Mouse (Mus musculus): ENCODE measurements around the gene Grm8.
"Not testable (repeated sequence)": the region's sequence is repeated elsewhere in the genome, so short reads cannot be mapped to it uniquely, and the experiment has no call there.

Grm8 gene

DNA sequence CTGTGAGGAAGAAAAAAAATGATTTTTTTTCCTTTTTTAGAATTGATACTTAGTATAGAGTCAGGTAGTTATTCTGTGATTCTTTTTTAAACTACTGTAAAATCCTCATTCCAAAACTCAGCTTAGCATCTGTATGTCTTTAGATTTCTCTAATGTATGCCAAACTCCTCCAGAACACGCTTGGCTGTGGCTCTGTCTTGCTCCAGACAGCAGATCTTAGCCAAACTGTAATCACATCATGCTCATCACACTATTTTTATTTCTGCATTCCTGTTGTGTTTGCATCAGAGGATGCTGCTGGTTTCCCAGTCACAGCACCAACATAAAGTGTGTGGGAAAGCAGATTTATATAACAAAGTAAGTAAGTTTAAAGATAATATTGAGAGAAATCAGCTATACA, 249.2 kb downstream of the Grm8 start:
- DNase-seq (ENCODE audit: low spot score in 2 of 2): no peak

DNA sequence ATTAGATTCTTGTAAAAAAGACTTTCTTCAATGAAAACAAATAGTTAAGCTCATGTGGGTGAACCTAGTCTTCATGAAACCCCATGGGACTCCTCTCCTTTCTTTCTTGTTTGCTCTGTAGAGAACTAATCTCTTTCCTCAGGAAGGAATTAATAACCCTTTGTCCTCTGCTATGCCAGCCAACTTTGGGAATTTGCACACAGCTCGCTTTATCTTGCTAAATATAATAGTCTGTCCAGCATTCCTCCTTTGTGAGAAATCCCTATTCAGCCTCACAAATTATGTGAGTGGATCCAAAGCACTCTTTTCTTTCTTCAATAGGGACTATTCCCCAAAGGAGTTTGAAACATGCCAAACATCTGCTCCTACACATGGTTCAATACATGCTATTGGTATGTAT, 285.3 kb downstream of the Grm8 start:
- no peak for DNase-seq (ENCODE audit: low spot score in 2 of 2)

DNA sequence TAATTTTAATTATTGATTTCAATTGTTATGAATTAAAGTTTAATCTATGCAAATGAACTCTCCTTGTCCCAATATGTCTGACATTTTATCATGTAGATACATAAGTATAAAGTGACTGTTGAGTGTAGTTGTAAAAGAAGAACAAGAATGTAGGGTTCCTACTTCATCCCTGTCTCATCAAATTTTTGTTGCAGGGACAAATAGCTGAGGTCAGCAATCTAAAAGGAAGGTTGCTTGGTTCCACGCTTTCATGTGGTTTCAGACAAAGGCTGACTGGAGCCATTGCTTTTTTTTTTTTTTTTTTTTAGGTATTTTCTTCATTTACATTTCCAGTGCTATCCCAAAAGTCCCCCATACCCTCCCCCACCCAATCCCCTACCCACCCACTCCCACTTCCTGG, 298.8 kb downstream of the Grm8 start:
- DNase-seq (ENCODE audit: low spot score in 2 of 2): no peak

DNA sequence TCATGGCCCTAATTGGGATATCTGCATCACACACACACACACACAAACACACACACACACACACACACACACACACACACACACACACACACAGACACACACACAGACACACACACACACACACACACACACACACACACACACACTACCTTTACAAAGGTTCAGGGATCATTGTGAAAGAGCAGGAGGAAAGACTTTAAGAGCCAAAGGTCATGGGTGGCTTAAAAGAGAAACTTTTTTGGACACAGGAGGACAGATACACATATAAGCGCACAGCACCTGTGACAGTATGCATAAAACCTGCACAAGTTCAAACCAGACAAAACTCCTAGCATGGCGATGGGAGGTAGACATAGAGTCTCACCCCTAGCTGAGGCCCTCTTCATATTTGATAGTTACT, 315.2 kb downstream of the Grm8 start:
- DNase-seq (ENCODE audit: low spot score in 2 of 2): not testable (repeated sequence)

DNA sequence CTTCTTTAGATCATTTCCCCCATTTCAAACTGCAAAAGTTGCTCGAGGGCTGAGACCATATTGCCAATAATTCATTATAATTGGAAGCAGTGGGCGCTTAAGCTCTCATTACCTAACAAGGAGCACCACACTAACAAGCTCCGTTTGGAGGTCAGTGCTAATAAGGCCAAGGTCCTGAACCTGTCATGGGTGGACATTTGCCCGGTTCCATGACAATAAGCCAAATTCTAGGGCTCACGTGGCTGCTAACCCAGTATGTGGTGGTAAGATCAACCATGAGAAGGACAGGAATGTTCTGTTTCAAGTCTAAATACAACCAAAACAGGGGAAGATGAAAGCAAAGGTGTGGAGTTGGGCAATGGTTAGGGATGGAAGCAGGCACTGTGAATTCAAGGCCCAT, 322.2 kb downstream of the Grm8 start:
- no peak for DNase-seq (ENCODE audit: low spot score in 2 of 2)

DNA sequence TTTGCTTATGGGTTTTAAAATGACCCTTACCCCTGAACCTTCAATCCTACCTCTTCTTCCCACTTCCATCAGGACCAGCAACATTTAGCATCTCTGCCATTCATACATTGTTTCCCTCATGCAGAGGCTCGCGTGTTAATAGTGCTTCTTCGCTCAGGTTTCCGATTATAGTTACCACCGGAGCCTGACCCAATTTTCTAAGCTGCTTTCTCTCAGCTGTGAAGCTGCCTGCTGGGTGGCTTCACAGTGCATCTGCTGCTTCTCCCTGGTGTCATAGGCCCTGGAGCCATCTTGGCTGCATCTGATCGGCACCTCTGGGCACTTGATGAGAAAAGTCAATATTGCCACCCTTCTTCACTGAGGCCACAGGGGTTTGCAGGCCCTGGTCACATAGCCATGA, 325.0 kb downstream of the Grm8 start:
- DNase-seq (ENCODE audit: low spot score in 2 of 2): no peak

DNA sequence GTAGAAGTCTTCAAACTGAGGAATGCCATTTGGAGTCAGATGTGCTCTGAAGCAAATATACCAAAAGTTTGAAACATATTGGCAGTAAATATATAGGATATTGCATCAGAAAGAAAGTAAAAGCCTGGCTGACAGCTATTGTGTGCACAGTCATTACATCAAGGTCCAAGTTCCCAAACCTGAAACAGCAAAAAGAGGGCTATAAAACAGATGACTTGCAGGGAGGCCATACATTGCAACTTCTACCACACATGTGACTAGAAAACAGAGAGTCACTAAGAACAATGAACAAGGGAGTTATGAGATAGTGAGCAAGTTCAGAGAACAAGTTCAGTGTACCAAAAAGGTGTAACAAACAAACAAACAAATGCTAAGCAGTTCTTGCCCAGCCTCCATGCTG, 328.2 kb downstream of the Grm8 start:
- DNase-seq (ENCODE audit: low spot score in 2 of 2): no peak

DNA sequence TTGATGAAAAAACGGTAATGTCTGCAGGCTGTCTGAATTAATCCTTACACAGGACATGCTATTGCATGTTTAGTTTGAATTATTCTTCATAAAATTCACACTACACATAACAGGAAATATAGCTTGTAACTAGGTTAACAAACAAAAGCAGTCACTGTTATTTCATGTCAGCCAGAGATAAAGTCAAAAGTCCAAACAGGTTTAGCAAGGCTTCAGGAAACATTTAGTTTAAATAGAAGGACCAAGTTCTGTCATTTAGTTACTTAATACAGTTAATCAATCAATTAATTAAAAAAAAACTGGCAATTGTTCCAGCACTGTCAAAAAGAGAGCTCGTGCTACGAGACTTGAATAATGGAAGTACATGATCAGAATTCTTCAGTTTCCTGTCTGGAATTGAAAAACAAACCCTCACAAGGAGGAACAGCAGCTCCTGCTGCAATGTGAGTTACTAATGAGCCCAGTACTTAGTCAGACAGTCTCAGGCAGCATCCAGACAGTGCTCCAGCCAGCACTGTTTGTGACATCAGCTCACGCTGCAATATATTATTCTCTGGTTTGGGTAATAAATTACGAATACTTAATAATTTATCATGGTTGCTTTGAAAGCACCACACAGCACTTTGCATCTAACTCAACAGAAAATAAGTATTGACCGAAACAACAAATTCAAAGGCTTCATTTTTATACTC, 334.0 kb downstream of the Grm8 start:
- DNase-seq (ENCODE audit: low spot score in 2 of 2): no peak

DNA sequence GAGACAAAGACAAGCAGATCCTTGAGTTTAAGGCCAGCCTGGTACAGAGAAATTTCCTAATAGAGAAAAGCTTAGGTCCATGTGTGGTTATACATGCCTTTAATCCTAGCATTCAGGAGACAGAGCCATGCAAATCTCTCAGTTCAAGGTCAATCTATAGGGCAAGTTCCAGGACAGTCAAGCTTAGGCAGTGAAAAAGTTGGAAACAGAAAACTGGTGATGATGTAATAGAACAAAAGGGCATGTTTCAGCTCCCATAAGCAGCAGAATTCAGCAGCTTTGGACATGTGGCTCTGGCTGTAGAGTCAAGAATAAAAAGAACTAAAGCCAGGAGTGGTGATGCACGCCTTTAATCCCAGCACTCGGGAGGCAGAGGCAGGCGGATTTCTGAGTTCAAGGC, 336.2 kb downstream of the Grm8 start:
- DNase-seq (ENCODE audit: low spot score in 2 of 2): no peak

DNA sequence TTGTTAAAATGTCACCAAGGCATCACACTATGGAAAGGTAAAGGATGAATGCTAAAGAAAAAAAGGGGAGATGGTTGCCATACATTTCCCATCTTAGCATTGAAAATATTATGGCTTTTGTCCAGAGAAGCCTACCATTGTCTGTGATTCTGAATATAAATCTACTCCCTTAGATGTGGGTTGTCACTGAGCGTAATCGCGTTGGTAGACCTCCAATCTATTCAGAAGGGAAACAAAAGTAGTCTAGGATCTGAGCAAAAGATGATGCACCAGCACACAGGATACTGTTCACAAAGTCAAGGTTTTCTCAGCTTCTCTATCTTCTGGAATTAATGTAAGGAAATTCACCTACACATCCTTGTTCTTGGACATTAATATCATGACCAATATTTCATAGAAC, 345.4 kb downstream of the Grm8 start:
- DNase-seq (ENCODE audit: low spot score in 2 of 2): no peak

DNA sequence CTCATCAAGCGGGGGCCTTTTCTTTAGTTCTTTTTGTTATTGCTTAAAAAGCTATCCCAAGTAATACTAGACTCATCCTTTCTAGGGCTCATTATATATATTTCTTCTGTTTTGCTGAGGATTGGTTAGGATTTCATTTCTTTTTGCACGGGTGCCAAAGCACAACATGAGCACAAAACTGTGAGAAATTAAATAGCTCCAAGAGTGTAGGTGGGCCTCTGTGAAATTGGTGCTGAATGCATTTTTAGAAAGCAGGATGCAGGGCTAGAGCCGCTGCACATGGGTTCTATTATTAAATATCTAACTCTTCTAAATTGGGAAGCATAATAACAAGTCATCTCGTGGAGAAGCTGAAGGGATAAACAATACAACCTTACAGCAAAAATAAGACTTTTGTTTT, 345.8 kb downstream of the Grm8 start:
- no peak for DNase-seq (ENCODE audit: low spot score in 2 of 2)

DNA sequence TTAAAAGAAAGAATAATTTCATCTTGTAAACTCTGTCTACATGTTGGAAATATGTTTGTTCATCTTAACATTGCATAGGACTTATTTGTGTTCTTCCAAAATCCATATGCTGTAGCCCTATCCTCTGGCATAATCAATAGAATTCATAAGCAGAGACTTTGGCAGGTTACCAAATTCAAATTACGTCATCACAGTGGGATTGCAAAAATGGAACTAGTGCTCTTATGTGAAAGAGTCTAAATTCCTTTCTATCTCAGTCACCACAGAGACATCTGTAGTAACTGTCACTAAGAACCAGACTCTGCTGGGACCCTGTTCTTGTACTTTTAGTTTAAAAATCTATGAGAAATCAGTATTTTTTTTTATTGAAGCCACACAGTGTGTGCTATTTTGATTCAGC, 352.7 kb downstream of the Grm8 start:
- DNase-seq (ENCODE audit: low spot score in 2 of 2): no peak

DNA sequence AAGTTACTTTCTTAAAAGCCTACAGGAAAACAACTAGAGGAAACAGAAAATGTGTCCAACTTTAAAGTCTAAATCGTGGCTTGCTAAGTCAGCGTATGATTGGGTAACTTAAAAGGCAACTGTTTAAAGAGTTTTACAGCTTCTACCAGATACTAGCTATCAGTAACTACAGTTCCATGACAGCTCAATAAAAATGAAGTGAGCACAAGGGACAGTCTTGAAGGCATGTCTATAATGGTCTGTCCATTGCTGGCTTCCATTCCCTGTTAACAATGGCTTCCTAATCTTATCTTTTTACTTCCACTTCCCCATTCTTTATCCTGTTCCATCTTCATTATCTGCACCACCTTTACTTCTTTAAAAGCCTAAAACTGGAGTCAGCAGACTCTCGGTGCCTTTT, 353.6 kb downstream of the Grm8 start:
- DNase-seq (ENCODE audit: low spot score in 2 of 2): no peak

DNA sequence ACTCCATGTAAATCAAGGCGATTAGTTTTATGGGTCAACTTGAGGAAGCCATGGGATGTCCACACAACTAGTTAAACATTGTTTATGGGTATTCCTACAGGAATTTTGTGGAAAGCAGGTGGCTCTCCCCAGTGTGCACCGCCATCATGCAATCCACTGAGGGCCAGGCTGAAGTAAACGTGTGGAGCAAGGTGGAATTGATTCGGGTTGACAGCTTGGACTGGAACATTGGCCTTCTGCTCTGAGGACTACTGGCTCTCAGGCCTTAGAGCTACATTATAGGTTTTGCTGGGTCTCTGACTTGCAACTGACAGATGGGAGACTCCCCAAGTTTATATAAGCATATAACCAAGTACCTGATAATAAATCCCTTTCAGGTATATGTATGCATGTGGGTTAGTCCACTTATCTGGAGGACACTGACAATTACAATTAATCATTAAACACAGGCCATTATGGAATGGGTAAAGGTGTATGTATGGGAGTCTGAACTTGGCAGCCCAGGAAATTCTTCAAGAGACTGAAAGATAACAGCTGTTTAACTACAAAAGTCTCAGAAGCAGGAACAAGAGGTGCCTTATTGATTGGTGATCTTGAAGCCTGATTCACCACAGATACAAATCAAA, 359.2 kb downstream of the Grm8 start:
- DNase-seq (ENCODE audit: low spot score in 2 of 2): no peak

DNA sequence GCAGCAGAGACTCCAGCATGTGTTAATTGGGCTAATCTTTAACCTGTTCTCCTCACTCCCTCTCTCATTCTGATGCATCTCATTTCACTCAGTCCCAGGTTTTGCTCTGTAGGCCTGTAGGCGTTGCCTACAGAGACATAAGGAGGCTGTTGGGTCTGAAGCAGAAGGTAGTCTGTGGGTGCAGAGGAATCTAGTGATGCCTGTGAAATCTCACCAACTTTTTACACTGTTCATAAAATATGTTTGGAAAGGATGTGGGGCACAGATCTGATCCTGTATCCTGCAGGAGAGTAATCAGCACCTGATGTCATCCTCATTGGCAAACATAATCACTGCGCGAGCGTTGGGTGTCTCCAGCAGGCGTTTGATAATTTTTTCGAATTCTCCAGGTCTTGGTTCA, 372.9 kb downstream of the Grm8 start:
- no peak for DNase-seq (ENCODE audit: low spot score in 2 of 2)

DNA sequence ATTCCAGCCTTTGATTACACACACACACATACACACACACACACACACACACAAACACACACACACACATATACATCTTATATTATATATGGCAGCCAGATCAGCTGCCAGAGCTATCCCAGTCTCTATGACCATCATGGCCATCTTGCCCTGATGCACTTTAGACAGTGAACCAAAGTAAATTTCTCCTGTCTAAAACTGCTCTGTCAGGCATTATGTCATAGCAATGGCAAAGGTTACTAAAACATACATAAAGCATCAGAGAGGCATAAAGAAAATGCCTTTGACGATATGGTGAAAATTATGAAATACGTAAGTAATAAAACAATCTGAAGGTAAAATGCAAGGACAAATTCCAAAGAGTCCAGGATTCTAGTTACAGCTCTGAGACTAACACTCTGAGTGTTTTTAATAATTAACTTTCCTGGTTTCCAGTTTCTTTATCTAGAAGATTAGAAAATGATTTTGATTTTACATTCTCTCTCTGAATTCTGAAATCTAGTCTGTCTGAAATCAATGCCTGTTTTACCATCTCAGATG, 381.6 kb downstream of the Grm8 start:
- no peak for DNase-seq (ENCODE audit: low spot score in 2 of 2)

DNA sequence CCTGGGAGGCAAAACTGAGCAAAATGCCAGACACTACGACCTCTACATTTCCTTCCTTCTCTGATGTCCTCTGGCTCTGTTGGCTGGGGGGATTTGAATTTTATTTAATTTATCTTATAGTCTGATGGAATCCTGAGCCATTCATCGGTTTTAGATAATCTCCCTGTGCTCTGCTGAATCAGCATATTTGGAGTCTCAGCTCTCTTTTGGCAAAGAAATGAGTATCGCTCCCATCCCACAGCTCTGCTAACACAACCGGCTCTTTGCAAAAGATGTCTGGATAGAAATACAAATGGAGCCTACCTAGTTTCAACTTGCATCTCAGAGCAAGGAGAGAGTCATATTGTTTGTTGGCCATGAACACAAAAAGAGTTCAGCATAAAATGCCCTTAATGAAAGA, 388.5 kb downstream of the Grm8 start:
- DNase-seq (ENCODE audit: low spot score in 2 of 2): no peak

DNA sequence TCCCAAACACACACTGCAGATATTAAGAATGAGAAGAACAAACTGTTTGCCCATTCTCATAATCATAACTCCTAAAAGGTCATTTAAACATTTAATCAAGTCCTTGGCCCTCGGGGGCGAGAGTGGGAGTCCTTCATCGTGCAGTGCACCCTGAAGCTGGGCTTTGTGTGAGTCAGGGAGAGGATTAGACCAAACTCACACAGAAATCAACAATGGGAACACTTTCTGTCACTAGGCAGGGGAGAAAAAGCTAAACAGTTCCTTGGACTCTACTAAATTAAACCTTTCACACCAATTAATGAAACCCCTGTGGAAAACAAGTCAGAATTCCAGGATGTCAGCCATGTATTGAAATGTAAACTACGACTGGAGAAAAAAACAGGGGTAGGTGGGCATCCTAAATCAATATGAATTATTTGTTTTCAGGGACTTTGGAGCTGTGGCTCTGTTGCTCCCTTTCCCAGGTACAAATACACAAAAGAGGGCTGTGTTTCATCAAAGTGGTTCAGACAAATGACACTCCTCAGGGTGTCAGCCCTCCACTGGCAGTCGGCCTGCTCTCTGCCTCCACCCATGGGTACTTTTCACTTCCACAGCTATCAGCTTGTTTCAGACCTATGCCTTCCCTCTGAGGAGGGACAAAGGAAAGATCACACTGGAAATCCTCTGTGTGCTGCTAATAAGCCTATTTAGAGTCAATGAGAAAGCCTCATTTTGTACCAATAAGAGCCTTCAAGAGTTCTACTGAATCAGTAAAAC, 389.1 kb downstream of the Grm8 start:
- no peak for DNase-seq (ENCODE audit: low spot score in 2 of 2)

DNA sequence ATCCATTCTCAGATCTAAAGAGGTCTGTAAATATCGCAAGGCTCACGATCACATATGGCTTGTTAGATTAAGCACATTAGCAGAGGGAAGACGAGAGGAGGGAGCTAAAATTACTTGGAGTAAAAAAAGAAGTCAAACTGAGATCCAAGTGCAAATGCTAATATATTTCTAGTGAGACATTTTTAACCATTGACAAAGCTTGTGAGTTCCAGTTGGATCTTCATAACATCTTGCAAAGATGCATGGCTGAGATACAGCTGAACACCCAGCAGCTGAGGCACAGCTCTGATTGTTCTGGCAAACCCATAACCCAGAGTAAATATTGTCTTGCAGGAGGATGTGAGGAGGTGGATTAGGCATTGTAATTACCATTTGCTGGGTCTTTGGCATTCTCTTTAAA, 445.6 kb downstream of the Grm8 start:
- DNase-seq (ENCODE audit: low spot score in 2 of 2): no peak

DNA sequence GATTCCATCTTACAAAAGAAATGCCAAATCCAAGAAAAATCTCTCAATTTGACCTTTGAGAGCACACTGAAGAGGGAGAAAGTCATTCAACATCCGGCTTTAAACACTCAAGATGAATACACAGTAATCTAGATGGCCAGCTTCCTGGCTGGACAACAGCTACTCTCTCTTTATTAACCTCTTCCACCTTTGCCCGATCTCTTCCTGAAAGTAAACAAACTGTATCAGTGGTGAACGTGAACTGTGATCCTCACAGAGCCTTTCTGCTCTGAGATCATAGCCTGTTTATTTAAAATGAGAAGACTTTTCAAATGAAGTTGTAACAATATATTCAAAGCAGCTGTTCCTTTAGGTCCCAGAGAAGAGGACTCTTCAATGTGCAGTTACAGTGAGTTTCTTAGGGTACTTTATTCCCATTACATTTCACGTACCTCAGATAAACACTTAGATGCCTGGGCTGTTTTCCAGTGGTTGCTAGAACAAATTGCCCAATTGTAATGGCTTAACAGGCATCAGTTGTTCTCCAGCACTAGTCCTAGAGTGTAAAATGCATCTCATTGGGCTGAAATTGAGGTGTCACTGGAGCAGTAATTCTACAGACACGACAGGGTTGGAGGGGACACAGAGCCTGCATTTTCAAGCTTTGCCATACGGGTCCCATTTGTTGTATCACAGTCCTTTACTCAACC, 473.1 kb downstream of the Grm8 start:
- DNase-seq (ENCODE audit: low spot score in 2 of 2): no peak

DNA sequence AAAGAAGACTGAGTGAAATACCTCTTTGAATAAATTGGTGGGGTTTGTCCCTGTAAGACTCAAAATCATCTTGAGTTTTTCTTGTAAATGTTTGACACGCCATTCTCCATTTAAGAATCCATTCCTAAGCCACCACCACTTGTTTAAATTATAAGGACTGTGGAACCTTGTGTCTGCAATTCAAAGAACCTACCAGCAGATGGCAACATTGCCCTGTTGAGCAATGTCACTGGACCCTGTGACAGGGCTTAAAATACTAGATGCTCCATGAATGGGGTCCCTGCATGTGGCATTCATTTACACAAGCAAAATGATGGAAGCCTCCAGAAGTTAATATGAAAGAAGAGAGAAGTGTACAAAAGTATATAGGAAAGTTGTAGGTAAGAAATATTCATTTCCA, 477.5 kb downstream of the Grm8 start:
- peak in 1 of 2 experiments; percentile 10 for DNase-seq (ENCODE audit: low spot score in 2 of 2)

DNA sequence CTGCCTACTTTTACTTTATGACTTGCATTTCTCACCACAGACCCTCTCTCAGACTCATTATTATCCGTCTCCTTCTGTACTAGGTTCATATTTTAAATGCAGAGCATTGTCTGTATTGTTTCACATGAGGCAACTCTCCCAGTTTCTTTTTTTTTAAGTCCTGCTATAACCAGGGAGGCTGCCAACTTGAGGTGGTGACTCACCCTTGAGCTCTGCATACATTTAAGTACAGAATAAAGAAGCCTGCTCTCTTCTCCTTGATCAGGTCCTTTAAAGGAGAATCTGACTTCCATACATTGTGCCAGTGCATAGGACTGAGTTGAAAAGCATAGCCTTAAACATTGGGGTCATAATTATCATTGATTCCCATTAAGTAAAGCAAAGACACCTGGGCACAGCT, 488.5 kb downstream of the Grm8 start:
- no peak for DNase-seq (ENCODE audit: low spot score in 2 of 2)
